Mouse (Mus musculus) small intestine, adult 2 months (tissue): ENCODE data around the gene Angel2.

Experiments
- CTCF ChIP-seq: fragments of 200-500 bp; IDR thresholded peaks from 2 replicates; pipeline ENCODE4 v1.5.1; 2012; ENCODE audit warnings: low read depth, mild to moderate bottlenecking, control low read depth, inconsistent platforms, low read length, moderate library complexity, mixed read lengths; ENCODE audit not compliant: insufficient replicate concordance, insufficient read length; ENCODE audit errors: extremely low read depth
- POLR2A ChIP-seq: fragments of 200-500 bp; IDR thresholded peaks from 2 replicates; pipeline ENCODE4 v1.6.1; 2012; ENCODE audit warnings: low read depth, mild to moderate bottlenecking, control low read depth, inconsistent platforms, low read length, moderate library complexity

DNA sequence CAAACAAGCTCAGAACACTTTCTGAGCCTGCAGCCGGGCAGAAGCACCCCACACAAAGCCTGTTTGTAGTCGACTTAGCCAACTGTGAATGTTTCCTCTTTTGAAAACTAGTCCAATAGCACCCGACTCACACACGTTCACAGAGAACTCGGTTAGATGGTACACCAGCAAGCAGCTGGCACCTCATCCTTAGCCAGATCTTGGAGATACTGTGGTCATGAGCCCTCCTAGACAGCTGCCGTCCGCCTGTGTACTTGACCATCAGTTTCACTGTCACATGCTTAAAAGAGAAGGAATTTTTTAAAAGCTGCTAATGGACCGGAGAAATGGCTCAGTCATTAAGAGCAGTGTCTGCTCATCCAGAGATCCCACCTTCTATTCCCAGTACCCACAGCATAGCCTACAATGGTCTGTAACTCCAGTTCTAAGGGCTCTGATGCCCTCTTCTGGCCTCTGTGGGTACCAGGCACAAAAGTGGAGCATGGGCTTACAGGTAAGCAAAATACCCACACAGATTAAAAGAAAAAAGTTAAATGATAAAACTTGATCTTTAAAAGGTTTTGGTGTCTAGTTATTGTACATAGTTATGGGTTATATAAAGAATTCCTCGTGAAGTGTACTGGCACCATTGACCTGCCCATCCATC lies 64.6 kb downstream of the Angel2 start:
- TF ChIP-seq POLR2A (no peak), CTCF (no peak)
